Mouse (Mus musculus): Measurements from ENCODE around the gene Zbtb12.
A peak's percentile ranks its signal among the peaks of the same experiment; 100 is the strongest.
"Not testable (repeated sequence)": the region's sequence is repeated elsewhere in the genome, so short reads cannot be mapped to it uniquely, and the experiment has no call there.

The Zbtb12 gene

GRCm38 (mm10) chr17:34879336-34879879 is at the start of gene Zbtb12:
Gene Zbtb12, plus strand, starts transcription at chr17:34879483.
- no peak for DNase-seq

- not testable (repeated sequence) for DNase-seq
Observed at GRCm38 (mm10) chr17:34830776-34831175, 48.5 kb upstream of the Zbtb12 start.

GRCm38 (mm10) chr17:34836155-34836855 is 43.0 kb upstream of the Zbtb12 start:
- no peak for DNase-seq

GRCm38 (mm10) chr17:34836856-34837221 is 42.4 kb upstream of the Zbtb12 start, which contains the start of the genes Stk19 and Dxo:
Gene Stk19, minus strand, starts transcription at chr17:34836945.
Gene Dxo, plus strand, starts transcription at chr17:34837019.
- peak; percentile 98 for DNase-seq

- DNase-seq, result no peak
Observed at GRCm38 (mm10) chr17:34837464-34838324, 41.6 kb upstream of the Zbtb12 start.

GRCm38 (mm10) chr17:34838785-34839184 is 40.5 kb upstream of the Zbtb12 start:
- DNase-seq, result no peak

GRCm38 (mm10) chr17:34840736-34841307 is 38.5 kb upstream of the Zbtb12 start:
- DNase-seq, result no peak

GRCm38 (mm10) chr17:34844884-34845283 is 34.4 kb upstream of the Zbtb12 start:
- DNase-seq, result no peak

- DNase-seq, result no peak
Observed at GRCm38 (mm10) chr17:34847192-34847591, 32.1 kb upstream of the Zbtb12 start.

GRCm38 (mm10) chr17:34847615-34848014 is 31.7 kb upstream of the Zbtb12 start:
- DNase-seq, result no peak

GRCm38 (mm10) chr17:34849722-34850516 is 29.4 kb upstream of the Zbtb12 start, which contains the start of the genes Skiv2l and Nelfe:
Gene Skiv2l, minus strand, starts transcription at chr17:34850210.
Gene Nelfe, plus strand, starts transcription at chr17:34850391.
- DNase-seq, result peak; percentile 96

- DNase-seq, result no peak
Observed at GRCm38 (mm10) chr17:34850517-34851125, 28.7 kb upstream of the Zbtb12 start.

GRCm38 (mm10) chr17:34853511-34853910 is 25.8 kb upstream of the Zbtb12 start:
- DNase-seq, result no peak

GRCm38 (mm10) chr17:34854761-34855160 is 24.5 kb upstream of the Zbtb12 start:
- DNase-seq, result no peak

GRCm38 (mm10) chr17:34855825-34856224 is 23.5 kb upstream of the Zbtb12 start:
- DNase-seq, result peak; percentile 47

- DNase-seq, result no peak
Observed at GRCm38 (mm10) chr17:34858670-34859069, 20.6 kb upstream of the Zbtb12 start.

- no peak for DNase-seq
Observed at GRCm38 (mm10) chr17:34860514-34860913, 18.8 kb upstream of the Zbtb12 start.

- no peak for DNase-seq
Observed at GRCm38 (mm10) chr17:34861704-34862415, 17.4 kb upstream of the Zbtb12 start.

- DNase-seq, result no peak
Observed at GRCm38 (mm10) chr17:34862416-34863081, 16.7 kb upstream of the Zbtb12 start, which contains the start of gene Cfb. Gene Cfb, minus strand, starts transcription at chr17:34862518.

- no peak for DNase-seq
Observed at GRCm38 (mm10) chr17:34865981-34866380, 13.3 kb upstream of the Zbtb12 start.

Data from right cerebral cortex, postnatal 4 days (tissue).